Mouse (Mus musculus): ENCODE results near the gene Btbd9. TPM values are rescaled to one million over a fixed set of nuclear protein-coding genes. Genes with fewer than 3 reads are reported as not detected.

Btbd9 gene
- total and polyA plus RNA-seq, 2 experiments from 2014 or later = 85.5 to 138 TPM

- TF ChIP-seq CTCF (IDR thresholded peaks at IDR 0.05) = no peak
- Histone ChIP-seq H3K27me3 (ENCODE audit: insufficient read depth, low read length) (no peaks in the 10 kb centered on the region), H3K9ac (replicated peaks; ENCODE audit: low read length, poor library complexity, severe bottlenecking) (no peak overlapping the region), H3K4me3 (ENCODE audit: low read depth, low read length) (no peak overlapping the region), H3K36me3 (ENCODE audit: insufficient read depth, low read length) (no peaks in the 10 kb centered on the region), H3K4me2 (ENCODE audit: low read depth, low read length, poor library complexity, severe bottlenecking) (no peak overlapping the region), H3K9me3 (ENCODE audit: low read length) (no peaks in the 10 kb centered on the region), H3K27ac (ENCODE audit: low read depth, low read length) (no peak overlapping the region), H3K4me1 (ENCODE audit: insufficient read depth, low read length) (no peaks in the 10 kb centered on the region; the same call in 1 of the 2 replicates)
- DNase-seq (ENCODE audit: low spot score) = no peak
- WGBS = 47% methylated on average over 6 of the region's 6 CpGs
- no peak for ATAC-seq (ENCODE audit: low FRiP score)
Measured at GRCm38 (mm10) chr17:30454155-30454861, 122.0 kb downstream of the Btbd9 start.

- Histone ChIP-seq H3K4me1 (ENCODE audit: insufficient read depth, low read length) (no peaks in the 10 kb centered on the region; the same call in 1 of the 2 replicates), H3K27me3 (ENCODE audit: insufficient read depth, low read length) (no peaks in the 10 kb centered on the region), H3K36me3 (ENCODE audit: insufficient read depth, low read length) (no peaks in the 10 kb centered on the region), H3K9me3 (ENCODE audit: low read length) (no peaks in the 10 kb centered on the region), H3K4me2 (ENCODE audit: low read depth, low read length, poor library complexity, severe bottlenecking) (no peak overlapping the region), H3K4me3 (ENCODE audit: low read depth, low read length) (no peak overlapping the region), H3K27ac (ENCODE audit: low read depth, low read length) (no peak overlapping the region), H3K9ac (replicated peaks; ENCODE audit: low read length, poor library complexity, severe bottlenecking) (no peak overlapping the region)
- 40% methylated on average over 4 of the region's 4 CpGs for WGBS
- ATAC-seq (ENCODE audit: low FRiP score) (no peak), DNase-seq (ENCODE audit: low spot score) (no peak)
- TF ChIP-seq CTCF (IDR thresholded peaks at IDR 0.05) = no peak
Measured at GRCm38 (mm10) chr17:30453272-30453671, 123.0 kb downstream of the Btbd9 start.

- ATAC-seq (ENCODE audit: low FRiP score) = no peak
- H3K9ac ChIP-seq (replicated peaks; ENCODE audit: low read length, poor library complexity, severe bottlenecking) = no peak overlapping the region
- 88% methylated on average over 9 of the region's 9 CpGs for WGBS
- H3K4me3 ChIP-seq (ENCODE audit: low read depth, low read length) = no peak overlapping the region
- no peaks in the 10 kb centered on the region for H3K36me3 ChIP-seq (ENCODE audit: insufficient read depth, low read length)
- H3K4me2 ChIP-seq (ENCODE audit: low read depth, low read length, poor library complexity, severe bottlenecking) = no peak overlapping the region
- no peak for TF ChIP-seq CTCF (IDR thresholded peaks at IDR 0.05)
- no peak for DNase-seq (ENCODE audit: low spot score)
- no peaks in the 10 kb centered on the region for H3K9me3 ChIP-seq (ENCODE audit: low read length)
- no peaks in the 10 kb centered on the region for H3K27me3 ChIP-seq (ENCODE audit: insufficient read depth, low read length)
- H3K27ac ChIP-seq (ENCODE audit: low read depth, low read length) = no peak overlapping the region
- no peaks in the 10 kb centered on the region; the same call in 1 of the 2 replicates for H3K4me1 ChIP-seq (ENCODE audit: insufficient read depth, low read length)
Measured at GRCm38 (mm10) chr17:30452363-30452762, 123.9 kb downstream of the Btbd9 start.

GRCm38 (mm10) chr17:30448562-30448961, 127.7 kb downstream of the Btbd9 start:
- no peak for TF ChIP-seq CTCF (IDR thresholded peaks at IDR 0.05)
- Histone ChIP-seq H3K9me3 (ENCODE audit: low read length) (no peaks in the 10 kb centered on the region), H3K27me3 (ENCODE audit: insufficient read depth, low read length) (no peaks in the 10 kb centered on the region), H3K9ac (replicated peaks; ENCODE audit: low read length, poor library complexity, severe bottlenecking) (no peak overlapping the region), H3K4me2 (ENCODE audit: low read depth, low read length, poor library complexity, severe bottlenecking) (no peak overlapping the region), H3K27ac (ENCODE audit: low read depth, low read length) (no peak overlapping the region), H3K4me1 (ENCODE audit: insufficient read depth, low read length) (no peaks in the 10 kb centered on the region), H3K36me3 (ENCODE audit: insufficient read depth, low read length) (no peaks in the 10 kb centered on the region), H3K4me3 (ENCODE audit: low read depth, low read length) (no peak overlapping the region)
- DNase-seq (ENCODE audit: low spot score) (no peak), ATAC-seq (ENCODE audit: low FRiP score) (no peak)
- 87% methylated on average over 5 of the region's 5 CpGs for WGBS

GRCm38 (mm10) chr17:30445805-30446441, 130.4 kb downstream of the Btbd9 start:
- H3K36me3 ChIP-seq (ENCODE audit: insufficient read depth, low read length) = no peaks in the 10 kb centered on the region
- TF ChIP-seq CTCF (IDR thresholded peaks at IDR 0.05) = no peak
- no peaks in the 10 kb centered on the region for H3K9me3 ChIP-seq (ENCODE audit: low read length)
- ATAC-seq (ENCODE audit: low FRiP score) = no peak
- H3K4me3 ChIP-seq (ENCODE audit: low read depth, low read length) = no peak overlapping the region
- no peak overlapping the region for H3K9ac ChIP-seq (replicated peaks; ENCODE audit: low read length, poor library complexity, severe bottlenecking)
- no peaks in the 10 kb centered on the region for H3K4me1 ChIP-seq (ENCODE audit: insufficient read depth, low read length)
- H3K27ac ChIP-seq (ENCODE audit: low read depth, low read length) = no peak overlapping the region
- DNase-seq (ENCODE audit: low spot score) = no peak
- WGBS = 94% methylated on average over 3 of the region's 3 CpGs
- H3K27me3 ChIP-seq (ENCODE audit: insufficient read depth, low read length) = no peaks in the 10 kb centered on the region
- H3K4me2 ChIP-seq (ENCODE audit: low read depth, low read length, poor library complexity, severe bottlenecking) = no peak overlapping the region

GRCm38 (mm10) chr17:30439702-30440101, 136.6 kb downstream of the Btbd9 start:
- TF ChIP-seq CTCF (IDR thresholded peaks at IDR 0.05) = no peak

More at GRCm38 (mm10) chr17:30439702-30440101, 136.6 kb downstream of the Btbd9 start:
- Histone ChIP-seq H3K36me3 (ENCODE audit: insufficient read depth, low read length) (no peaks in the 10 kb centered on the region), H3K9me3 (ENCODE audit: low read length) (no peaks in the 10 kb centered on the region), H3K4me2 (ENCODE audit: low read depth, low read length, poor library complexity, severe bottlenecking) (no peak overlapping the region), H3K27ac (ENCODE audit: low read depth, low read length) (no peak overlapping the region), H3K9ac (replicated peaks; ENCODE audit: low read length, poor library complexity, severe bottlenecking) (no peak overlapping the region), H3K4me1 (ENCODE audit: insufficient read depth, low read length) (no peaks in the 10 kb centered on the region; the same call in 1 of the 2 replicates), H3K4me3 (ENCODE audit: low read depth, low read length) (no peak overlapping the region), H3K27me3 (ENCODE audit: insufficient read depth, low read length) (no peaks in the 10 kb centered on the region)
- ATAC-seq (ENCODE audit: low FRiP score) (no peak), DNase-seq (ENCODE audit: low spot score) (no peak)
- WGBS = 86% methylated on average over 3 of the region's 3 CpGs

Measured in midbrain, postnatal 0 days (tissue).